Mouse (Mus musculus) hindbrain, embryonic 11.5 days (tissue): ENCODE data around the gene Eif4h. TPM values are rescaled to one million over a fixed set of nuclear protein-coding genes. Genes with fewer than 3 reads are reported as not detected.
A peak's percentile ranks its signal among the peaks of the same experiment; 100 is the strongest.

Source experiments
- ATAC-seq: fragments of 200-750 bp; cut with Nextera tagmentation; 2 replicates; pipeline ENCODE4 v1.8.0; 2017; ENCODE audit warnings: mild to moderate bottlenecking, moderate TSS enrichment, moderate library complexity; ENCODE audit not compliant: low FRiP score
- DNase-seq: peaks from one replicate; pipeline ENCODE4 v3.0.0-alpha.2; 2015; ENCODE audit warnings: low spot score
- H3K27ac ChIP-seq: fragments of 300-500 bp; sonication (generic); 2 replicates; pipeline ENCODE4 v1.5.1; 2014; ENCODE audit warnings: mild to moderate bottlenecking, low read depth, low read length
- H3K27me3 ChIP-seq: fragments of 300-500 bp; sonication (generic); 2 replicates; pipeline ENCODE4 v1.6.1; 2014; ENCODE audit warnings: mild to moderate bottlenecking, low read length, moderate library complexity, mixed read lengths; ENCODE audit not compliant: control insufficient read depth, insufficient read depth
- H3K36me3 ChIP-seq: fragments of 300-500 bp; sonication (generic); 2 replicates; pipeline ENCODE4 v1.6.1; 2014; ENCODE audit warnings: mild to moderate bottlenecking, low read length, moderate library complexity, mixed read lengths; ENCODE audit not compliant: control insufficient read depth, insufficient read depth
- H3K4me1 ChIP-seq: fragments of 300-500 bp; sonication (generic); replicated peaks from 2 replicates; pipeline ENCODE4 v1.6.1; 2014; ENCODE audit warnings: low read length, mixed read lengths; ENCODE audit not compliant: control insufficient read depth, insufficient read depth
- H3K4me2 ChIP-seq: fragments of 300-500 bp; sonication (generic); replicated peaks from 2 replicates; pipeline ENCODE4 v1.6.1; 2014; ENCODE audit warnings: mild to moderate bottlenecking, low read depth, low read length
- H3K4me3 ChIP-seq: fragments of 300-500 bp; sonication (generic); 2 replicates; pipeline ENCODE4 v1.5.1; 2014; ENCODE audit warnings: low read depth, low read length
- H3K9ac ChIP-seq: fragments of 300-500 bp; sonication (generic); 2 replicates; pipeline ENCODE4 v1.6.1; 2014; ENCODE audit warnings: low read depth, low read length
- H3K9me3 ChIP-seq: fragments of 300-500 bp; sonication (generic); 2 replicates; pipeline ENCODE4 v1.6.1; 2016; ENCODE audit warnings: low read length; ENCODE audit not compliant: control insufficient read depth
- WGBS: fragments of 180-500 bp; shearing (Covaris S2); extraction: QIAGEN DNeasy Blood & Tissue Kit; methylation state at CpG from one replicate; pipeline ENCODE4 v1.1.7; 2014; 5-methylcytosine and 5-hydroxymethylcytosine counted together
- polyA plus RNA-seq: library from polyadenylated mRNA; unstranded; fragments of >200 nt; fragmentation: Nextera tagmentation; extraction: Ambion mirVana; gene quantifications from 2 replicates; pipeline ENCODE4 v1.2.1, GENCODE M21; 2014

Gene Eif4h
- polyA plus RNA-seq, 1 experiment from 2014 or later: 434 TPM

- H3K27me3 ChIP-seq: no peaks in the 10 kb centered on the region
- H3K27ac ChIP-seq: no peak overlapping the region
- no peak overlapping the region for H3K4me3 ChIP-seq
- 71% methylated on average over 8 of the region's 8 CpGs for WGBS
- DNase-seq: no peak
- H3K4me1 ChIP-seq: peaks cover 14% of the 10 kb centered on the region
- no peak overlapping the region for H3K9ac ChIP-seq
- H3K9me3 ChIP-seq: no peaks in the 10 kb centered on the region
- no peak for ATAC-seq
- H3K36me3 ChIP-seq: no peaks in the 10 kb centered on the region
- H3K4me2 ChIP-seq: no peak overlapping the region
Observed at GRCm38 (mm10) chr5:134678827-134679546, 39.7 kb upstream of the Eif4h start.

- 74% methylated on average over 3 of the region's 3 CpGs for WGBS
- H3K4me1 ChIP-seq: peaks cover 14% of the 10 kb centered on the region
- H3K4me2 ChIP-seq: no peak overlapping the region
- no peak overlapping the region for H3K4me3 ChIP-seq
- no peaks in the 10 kb centered on the region for H3K27me3 ChIP-seq
- no peak overlapping the region for H3K27ac ChIP-seq
- 0 out of 2 replicates have a peak overlapping the region, but pooled peaks have one; percentile 4 for H3K9ac ChIP-seq
- no peaks in the 10 kb centered on the region for H3K9me3 ChIP-seq
- no peak for ATAC-seq
- DNase-seq: no peak
- H3K36me3 ChIP-seq: no peaks in the 10 kb centered on the region
Observed at GRCm38 (mm10) chr5:134678031-134678430, 38.7 kb upstream of the Eif4h start.

- DNase-seq: no peak
- no peak overlapping the region for H3K27ac ChIP-seq
- no peak overlapping the region for H3K4me3 ChIP-seq
- no peaks in the 10 kb centered on the region for H3K9me3 ChIP-seq
- no peak for ATAC-seq
- 86% methylated on average over 5 of the region's 5 CpGs for WGBS
- H3K27me3 ChIP-seq: no peaks in the 10 kb centered on the region
- H3K36me3 ChIP-seq: no peaks in the 10 kb centered on the region
- H3K9ac ChIP-seq: no peak overlapping the region
- H3K4me1 ChIP-seq: peaks cover 16% of the 10 kb centered on the region
- no peak overlapping the region for H3K4me2 ChIP-seq
Observed at GRCm38 (mm10) chr5:134677491-134677890, 38.2 kb upstream of the Eif4h start.

- peak overlapping the region; percentile 60 for H3K9ac ChIP-seq
- peak; percentile 92 for ATAC-seq
Observed at GRCm38 (mm10) chr5:134675956-134676759, 36.9 kb upstream of the Eif4h start.

GRCm38 (mm10) chr5:134674977-134675376, 35.7 kb upstream of the Eif4h start:
- no peaks in the 10 kb centered on the region for H3K27me3 ChIP-seq
- DNase-seq (no peak), ATAC-seq (no peak)
- H3K27ac ChIP-seq: peak overlapping the region; percentile 83; the same call in 1 of the 2 replicates
- H3K9me3 ChIP-seq: no peaks in the 10 kb centered on the region
- 63% methylated on average over 5 of the region's 5 CpGs for WGBS
- H3K4me2 ChIP-seq: no peak overlapping the region
- H3K4me1 ChIP-seq: peaks cover 18% of the 10 kb centered on the region
- H3K9ac ChIP-seq: peak overlapping the region; percentile 23; the same call in 1 of the 2 replicates
- no peaks in the 10 kb centered on the region for H3K36me3 ChIP-seq
- H3K4me3 ChIP-seq: no peak overlapping the region

More at GRCm38 (mm10) chr5:134675956-134676759, 36.9 kb upstream of the Eif4h start:
- H3K27ac ChIP-seq: peak overlapping the region; percentile 83
- peak overlapping the region; percentile 29 for H3K4me3 ChIP-seq
- peak overlapping the region; percentile 60 for H3K4me2 ChIP-seq
- H3K27me3 ChIP-seq: no peaks in the 10 kb centered on the region
- DNase-seq: peak; percentile 86
- WGBS: under 1% methylated on average over 14 of the region's 14 CpGs
- H3K4me1 ChIP-seq: peaks cover 18% of the 10 kb centered on the region
- no peaks in the 10 kb centered on the region for H3K9me3 ChIP-seq
- H3K36me3 ChIP-seq: no peaks in the 10 kb centered on the region

- Histone ChIP-seq H3K9ac (no peak overlapping the region), H3K4me3 (no peak overlapping the region), H3K4me2 (no peak overlapping the region), H3K9me3 (no peaks in the 10 kb centered on the region), H3K27me3 (no peaks in the 10 kb centered on the region), H3K27ac (0 out of 2 replicates have a peak overlapping the region, but pooled peaks have one; percentile 65), H3K36me3 (peaks cover 5% of the 10 kb centered on the region; the same call in 1 of the 2 replicates), H3K4me1 (peaks cover 18% of the 10 kb centered on the region)
- DNase-seq (no peak), ATAC-seq (no peak)
- 93% methylated on average over 6 of the region's 6 CpGs for WGBS
Observed at GRCm38 (mm10) chr5:134672611-134673010, 33.3 kb upstream of the Eif4h start.

- no peaks in the 10 kb centered on the region for H3K9me3 ChIP-seq
- no peak for ATAC-seq
- H3K4me2 ChIP-seq: no peak overlapping the region
- H3K9ac ChIP-seq: no peak overlapping the region
- no peak overlapping the region for H3K4me3 ChIP-seq
- no peaks in the 10 kb centered on the region for H3K27me3 ChIP-seq
- whole genome bisulfite sequencing: 78% methylated on average over 1 of the region's 1 CpGs
- peak overlapping the region; percentile 65 for H3K27ac ChIP-seq
- no peak for DNase-seq
- peaks cover 18% of the 10 kb centered on the region for H3K4me1 ChIP-seq
- H3K36me3 ChIP-seq: peaks cover 5% of the 10 kb centered on the region; the same call in 1 of the 2 replicates
Observed at GRCm38 (mm10) chr5:134672198-134672516, 32.9 kb upstream of the Eif4h start.

- peak; percentile 62; the same call in 1 of the 2 replicates for ATAC-seq
- H3K4me3 ChIP-seq: no peak overlapping the region
- no peak overlapping the region for H3K9ac ChIP-seq
- H3K36me3 ChIP-seq: peaks cover 5% of the 10 kb centered on the region; the same call in 1 of the 2 replicates
- no peaks in the 10 kb centered on the region for H3K9me3 ChIP-seq
- peak overlapping the region; percentile 65 for H3K27ac ChIP-seq
- peak; percentile 50 for DNase-seq
- H3K27me3 ChIP-seq: no peaks in the 10 kb centered on the region
- peaks cover 12% of the 10 kb centered on the region for H3K4me1 ChIP-seq
- WGBS: 54% methylated on average over 17 of the region's 17 CpGs
- no peak overlapping the region for H3K4me2 ChIP-seq
Observed at GRCm38 (mm10) chr5:134671335-134672197, 32.3 kb upstream of the Eif4h start.
